Mouse (Mus musculus): ENCODE measurements around the gene Dppa2.
"Not testable (repeated sequence)": the region's sequence is repeated elsewhere in the genome, so short reads cannot be mapped to it uniquely, and the experiment has no call there.

Gene Dppa2

GRCm38 (mm10) chr16:48303509-48303908, at the start of gene Dppa2:
Dppa2 (plus strand) TSS chr16:48303908.
- no peak for DNase-seq (ENCODE audit: low read depth, low spot score)

- DNase-seq (ENCODE audit: low read depth, low spot score) = no peak
Observed at GRCm38 (mm10) chr16:48254584-48254983, 49.1 kb upstream of the Dppa2 start.

- DNase-seq (ENCODE audit: low read depth, low spot score) = no peak
Observed at GRCm38 (mm10) chr16:48259519-48259918, 44.2 kb upstream of the Dppa2 start.

- no peak for DNase-seq (ENCODE audit: low read depth, low spot score)
Observed at GRCm38 (mm10) chr16:48262901-48263300, 40.8 kb upstream of the Dppa2 start.

- DNase-seq (ENCODE audit: low read depth, low spot score) = no peak
Observed at GRCm38 (mm10) chr16:48265856-48266255, 37.9 kb upstream of the Dppa2 start.

- DNase-seq (ENCODE audit: low read depth, low spot score) = no peak
Observed at GRCm38 (mm10) chr16:48276940-48277339, 26.8 kb upstream of the Dppa2 start.

GRCm38 (mm10) chr16:48280883-48281282, 22.8 kb upstream of the Dppa2 start:
- no peak for DNase-seq (ENCODE audit: low read depth, low spot score)

GRCm38 (mm10) chr16:48282801-48283200, 20.9 kb upstream of the Dppa2 start:
- no peak for DNase-seq (ENCODE audit: low read depth, low spot score)

GRCm38 (mm10) chr16:48283517-48283916, 20.2 kb upstream of the Dppa2 start, which contains the start of gene Dppa4:
Dppa4 (plus strand) TSS chr16:48283733.
- no peak for DNase-seq (ENCODE audit: low read depth, low spot score)

- no peak for DNase-seq (ENCODE audit: low read depth, low spot score)
Observed at GRCm38 (mm10) chr16:48285517-48285916, 18.2 kb upstream of the Dppa2 start.

GRCm38 (mm10) chr16:48297384-48298136, 6.1 kb upstream of the Dppa2 start:
- DNase-seq (ENCODE audit: low read depth, low spot score) = no peak

- no peak for DNase-seq (ENCODE audit: low read depth, low spot score)
Observed at GRCm38 (mm10) chr16:48299884-48300283, 3.8 kb upstream of the Dppa2 start.

GRCm38 (mm10) chr16:48303983-48304382, 275 bp downstream of the Dppa2 start:
- no peak for DNase-seq (ENCODE audit: low read depth, low spot score)

- not testable (repeated sequence) for DNase-seq (ENCODE audit: low read depth, low spot score)
Observed at GRCm38 (mm10) chr16:48308916-48309315, 5.2 kb downstream of the Dppa2 start.

GRCm38 (mm10) chr16:48309912-48310630, 6.4 kb downstream of the Dppa2 start:
- no peak for DNase-seq (ENCODE audit: low read depth, low spot score)

- DNase-seq (ENCODE audit: low read depth, low spot score) = no peak
Observed at GRCm38 (mm10) chr16:48315294-48315693, 11.6 kb downstream of the Dppa2 start.

GRCm38 (mm10) chr16:48320781-48321180, 17.1 kb downstream of the Dppa2 start:
- DNase-seq (ENCODE audit: low read depth, low spot score) = no peak

- DNase-seq (ENCODE audit: low read depth, low spot score) = no peak
Observed at GRCm38 (mm10) chr16:48323133-48323532, 19.4 kb downstream of the Dppa2 start.

- DNase-seq (ENCODE audit: low read depth, low spot score) = no peak
Observed at GRCm38 (mm10) chr16:48323602-48324345, 20.1 kb downstream of the Dppa2 start.

GRCm38 (mm10) chr16:48326903-48327302, 23.2 kb downstream of the Dppa2 start:
- no peak for DNase-seq (ENCODE audit: low read depth, low spot score)

- no peak for DNase-seq (ENCODE audit: low read depth, low spot score)
Observed at GRCm38 (mm10) chr16:48328420-48328819, 24.7 kb downstream of the Dppa2 start.

GRCm38 (mm10) chr16:48331822-48332221, 28.1 kb downstream of the Dppa2 start:
- no peak for DNase-seq (ENCODE audit: low read depth, low spot score)

Data from skeletal muscle tissue, adult 2 months (tissue).